In the genomic region with DNA sequence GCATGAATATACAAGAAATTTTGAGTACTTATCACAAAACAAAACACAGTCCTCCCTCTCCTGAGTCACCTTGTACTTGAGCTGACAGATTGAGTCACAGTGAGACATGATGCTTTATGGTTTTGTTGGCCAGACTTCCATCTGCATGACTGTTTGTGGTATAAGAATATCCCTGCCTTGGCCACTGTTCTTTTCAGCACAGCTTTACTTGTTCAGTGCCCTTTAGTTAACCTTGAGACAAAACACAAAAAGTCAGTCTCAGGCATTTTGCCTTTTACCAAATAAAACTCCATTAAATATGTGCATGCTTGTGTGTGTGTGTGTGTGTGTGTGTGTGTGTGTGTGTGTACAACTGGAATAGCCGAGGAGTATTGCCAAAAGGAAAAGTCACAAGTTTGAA, we compare ENCODE assay signal across 12 mouse cellular contexts.
A peak's percentile ranks its signal among the peaks of the same experiment; 100 is the strongest.
DNase-seq lines count a peak whose midpoint lies in the region; ATAC-seq lines count a peak whose summit lies in the region.
"Had no signal": no experiment of that assay in that cellular context is flagged by ENCODE, and none has a peak within 500 bp of the region (broad histone marks: within the 10 kb centered on the region; RNA-seq: fewer than 3 reads in every experiment).

No protein-coding gene starts in this region.

- 53% methylated on average over 1 of the region's 1 CpGs for WGBS in heart, embryonic 13.5 days

- peak overlapping the region; percentile 46 for H3K27ac ChIP-seq in heart, embryonic 13.5 days (replicated peaks)
- H3K27ac ChIP-seq: hindbrain, embryonic 14.5 days; kidney, postnatal 0 days; left cerebral cortex, adult 2 months had no signal

- no peaks in the 10 kb centered on the region for H3K27me3 ChIP-seq in heart, embryonic 13.5 days (replicated peaks)
- H3K27me3 ChIP-seq: CH12.LX had no signal

- no peak overlapping the region for H3K9ac ChIP-seq in heart, embryonic 13.5 days
- H3K9ac ChIP-seq: hindbrain, embryonic 14.5 days had no signal

- no peak for ATAC-seq in heart, embryonic 13.5 days (ENCODE audit: extremely low read depth, insufficient number of reproducible peaks, low FRiP score, low TSS enrichment)
- ATAC-seq in megakaryocyte-erythroid progenitor cell, adult 5-6 weeks (replicated peaks; ENCODE audit: low FRiP score, low TSS enrichment, poor library complexity, severe bottlenecking): no peak

- H3K4me1 ChIP-seq in heart, embryonic 13.5 days: peaks cover 24% of the 10 kb centered on the region

- no peak for DNase-seq in heart, postnatal 36 days
- DNase-seq in 3T3-L1 (ENCODE audit: low read depth, low spot score): peak; percentile 97
- peak; percentile 27 for DNase-seq in adrenal gland, postnatal 10 days
- peak; percentile 72 to 79 for DNase-seq in cerebellum, postnatal 10 days
- DNase-seq in ovary, adult 18-20 months (ENCODE audit: low spot score): no peak
- no peak for DNase-seq in T-cell, adult 2 months (ENCODE audit: low spot score)

- no peaks in the 10 kb centered on the region for H3K9me3 ChIP-seq in heart, embryonic 13.5 days

- no peak overlapping the region for H3K4me3 ChIP-seq in heart, embryonic 13.5 days
- H3K4me3 ChIP-seq: left cerebral cortex, adult 2 months had no signal

- no peaks in the 10 kb centered on the region for H3K36me3 ChIP-seq in heart, embryonic 13.5 days

- no peak overlapping the region for H3K4me2 ChIP-seq in heart, embryonic 13.5 days
- H3K4me2 ChIP-seq: hindbrain, embryonic 14.5 days had no signal

- intact Hi-C loops in heart, postnatal 36 days (cut with DNase I): loop anchor here (10.0 kb wide), 1 partner anchor 375 kb away; no protein-coding TSS in a partner anchor

Comparison
In these comparisons a context has a peak if more than half of its experiments do, and no peak if none do; other contexts are left out.
1. DNase-seq: peak in 3T3-L1 (single experiment), adrenal gland, postnatal 10 days (single experiment) and cerebellum, postnatal 10 days (2 of 2); none in heart, postnatal 36 days (0 of 2), ovary, adult 18-20 months (single experiment) and T-cell, adult 2 months (single experiment).